Mouse (Mus musculus) cerebellum, postnatal 10 days (tissue): ENCODE data around the gene Aspscr1.

Experiments used
- DNase-seq, 2 experiments: peaks; one replicate each; pipeline ENCODE4 v3.0.0; 2021; ENCODE audit warnings: mixed read lengths in 2 of 2

The Aspscr1 gene

GRCm38 (mm10) chr11:120740981-120741380, 68.2 kb downstream of the Aspscr1 start:
- DNase-seq: no peak

GRCm38 (mm10) chr11:120744121-120744701, 71.4 kb downstream of the Aspscr1 start:
- no peak for DNase-seq

GRCm38 (mm10) chr11:120747974-120748373, 75.2 kb downstream of the Aspscr1 start:
- no peak for DNase-seq

- peak; percentile 43 to 44 for DNase-seq
Measured at GRCm38 (mm10) chr11:120749430-120749829, 76.7 kb downstream of the Aspscr1 start.

- no peak for DNase-seq
Measured at GRCm38 (mm10) chr11:120751606-120752005, 78.8 kb downstream of the Aspscr1 start.
